Mouse (Mus musculus): ENCODE measurements around the gene Lrpprc. TPM values are rescaled to one million over a fixed set of nuclear protein-coding genes. Genes with fewer than 3 reads are reported as not detected.

Gene Lrpprc
- polyA plus RNA-seq, 1 experiment from 2014 or later = 62.2 TPM

- Histone ChIP-seq H3K27me3 (ENCODE audit: control insufficient read depth, insufficient read depth, low read length) (no peaks in the 10 kb centered on the region), H3K36me3 (ENCODE audit: control insufficient read depth, insufficient read depth, low read length) (0 out of 2 replicates have a peak, but pooled peaks cover 2% of the 10 kb centered on the region), H3K9me3 (replicated peaks; ENCODE audit: control insufficient read depth, low read length) (no peaks in the 10 kb centered on the region), H3K4me1 (ENCODE audit: control insufficient read depth, insufficient read depth, low read length) (peaks cover 12% of the 10 kb centered on the region), H3K4me2 (no peak overlapping the region), H3K4me3 (ENCODE audit: low read depth, low read length) (no peak overlapping the region), H3K27ac (ENCODE audit: low read depth, low read length) (no peak overlapping the region), H3K9ac (ENCODE audit: low read depth, low read length) (no peak overlapping the region)
- over 99% methylated on average over 6 of the region's 6 CpGs for WGBS (ENCODE audit: insufficient replicate concordance)
- no peak for ATAC-seq (replicated peaks; ENCODE audit: insufficient number of reproducible peaks, low FRiP score, low TSS enrichment)
Measured at GRCm38 (mm10) chr17:84780321-84780720, 10.3 kb downstream of the Lrpprc start.

- Histone ChIP-seq H3K4me3 (ENCODE audit: low read depth, low read length) (no peak overlapping the region), H3K27me3 (ENCODE audit: control insufficient read depth, insufficient read depth, low read length) (no peaks in the 10 kb centered on the region), H3K4me1 (ENCODE audit: control insufficient read depth, insufficient read depth, low read length) (peaks cover 12% of the 10 kb centered on the region), H3K9me3 (replicated peaks; ENCODE audit: control insufficient read depth, low read length) (no peaks in the 10 kb centered on the region), H3K9ac (ENCODE audit: low read depth, low read length) (no peak overlapping the region), H3K4me2 (no peak overlapping the region), H3K36me3 (ENCODE audit: control insufficient read depth, insufficient read depth, low read length) (0 out of 2 replicates have a peak, but pooled peaks cover 4% of the 10 kb centered on the region), H3K27ac (ENCODE audit: low read depth, low read length) (no peak overlapping the region)
- ATAC-seq (replicated peaks; ENCODE audit: insufficient number of reproducible peaks, low FRiP score, low TSS enrichment) = no peak
- 81% methylated on average over 7 of the region's 7 CpGs for WGBS (ENCODE audit: insufficient replicate concordance)
Measured at GRCm38 (mm10) chr17:84778477-84778978, 12.1 kb downstream of the Lrpprc start.

DNA sequence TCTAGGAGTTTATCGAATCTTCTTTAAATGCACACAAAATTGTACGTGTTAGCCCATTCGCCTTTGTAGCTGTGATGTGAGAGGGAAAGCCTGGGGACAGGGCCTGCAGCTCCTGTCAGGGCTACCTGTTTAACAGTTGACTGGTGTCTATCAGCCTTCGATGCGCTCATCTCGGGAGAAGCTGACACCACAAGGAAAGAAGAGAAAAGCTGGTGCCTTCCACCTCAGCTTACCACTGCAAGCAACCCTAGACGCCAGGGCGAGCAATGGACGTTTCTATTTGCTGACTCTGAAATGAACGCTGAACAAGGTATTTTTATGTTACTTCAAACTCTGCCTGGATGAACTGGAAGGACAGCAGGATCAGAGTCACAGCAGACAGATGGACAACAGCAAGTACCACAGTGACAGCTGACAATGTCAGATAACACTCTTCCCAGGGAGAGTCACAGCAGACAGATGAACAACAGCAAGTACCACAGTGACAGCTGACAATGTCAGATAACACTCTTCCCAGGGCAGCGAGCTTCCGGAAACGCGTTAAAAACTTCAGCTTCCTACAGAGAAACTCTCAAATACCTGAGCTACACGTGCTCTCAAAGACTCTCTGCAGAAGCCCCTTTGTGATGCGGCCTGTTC lies 14.1 kb downstream of the Lrpprc start:
- no peaks in the 10 kb centered on the region for H3K27me3 ChIP-seq (ENCODE audit: control insufficient read depth, insufficient read depth, low read length)
- peak; percentile 97 for ATAC-seq (replicated peaks; ENCODE audit: insufficient number of reproducible peaks, low FRiP score, low TSS enrichment)
- peaks cover 12% of the 10 kb centered on the region for H3K4me1 ChIP-seq (ENCODE audit: control insufficient read depth, insufficient read depth, low read length)
- 0 out of 2 replicates have a peak overlapping the region, but pooled peaks have one; percentile 36 for H3K9ac ChIP-seq (ENCODE audit: low read depth, low read length)
- no peaks in the 10 kb centered on the region for H3K9me3 ChIP-seq (replicated peaks; ENCODE audit: control insufficient read depth, low read length)
- peak overlapping the region; percentile 88 for H3K27ac ChIP-seq (ENCODE audit: low read depth, low read length)
- H3K36me3 ChIP-seq (ENCODE audit: control insufficient read depth, insufficient read depth, low read length) = 0 out of 2 replicates have a peak, but pooled peaks cover 4% of the 10 kb centered on the region
- 40% methylated on average over 16 of the region's 16 CpGs for WGBS (ENCODE audit: insufficient replicate concordance)
- H3K4me3 ChIP-seq (ENCODE audit: low read depth, low read length) = no peak overlapping the region
- H3K4me2 ChIP-seq = peak overlapping the region; percentile 57

GRCm38 (mm10) chr17:84775291-84775690 lies 15.3 kb downstream of the Lrpprc start:
- 88% methylated on average over 10 of the region's 10 CpGs for WGBS (ENCODE audit: insufficient replicate concordance)
- ATAC-seq (replicated peaks; ENCODE audit: insufficient number of reproducible peaks, low FRiP score, low TSS enrichment) = no peak
- H3K4me1 ChIP-seq (ENCODE audit: control insufficient read depth, insufficient read depth, low read length) = peaks cover 12% of the 10 kb centered on the region

DNA sequence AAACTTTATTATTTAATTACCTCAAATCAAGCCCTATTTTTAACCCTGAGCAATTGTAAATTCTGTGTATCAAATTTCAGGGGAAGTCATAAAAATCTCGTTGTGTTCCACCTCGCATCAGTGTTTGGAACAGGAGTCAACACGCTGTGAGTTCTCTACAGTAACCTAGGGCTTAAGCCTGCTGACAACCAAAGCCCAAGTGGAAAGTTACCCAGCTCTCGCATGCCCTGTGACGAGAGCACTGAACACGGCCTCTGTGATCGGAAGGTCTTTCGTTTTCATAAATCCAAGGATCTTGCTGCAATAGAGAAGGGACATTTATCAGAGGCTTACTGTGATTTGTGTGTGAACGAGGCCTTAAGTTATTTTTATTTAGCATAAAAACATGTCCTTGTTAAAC lies 18.7 kb downstream of the Lrpprc start:
- Histone ChIP-seq H3K36me3 (ENCODE audit: control insufficient read depth, insufficient read depth, low read length) (peaks cover 13% of the 10 kb centered on the region), H3K4me2 (no peak overlapping the region), H3K27ac (ENCODE audit: low read depth, low read length) (no peak overlapping the region), H3K4me3 (ENCODE audit: low read depth, low read length) (no peak overlapping the region), H3K4me1 (ENCODE audit: control insufficient read depth, insufficient read depth, low read length) (peaks cover 6% of the 10 kb centered on the region; the same call in 1 of the 2 replicates), H3K9me3 (replicated peaks; ENCODE audit: control insufficient read depth, low read length) (no peaks in the 10 kb centered on the region), H3K9ac (ENCODE audit: low read depth, low read length) (no peak overlapping the region), H3K27me3 (ENCODE audit: control insufficient read depth, insufficient read depth, low read length) (no peaks in the 10 kb centered on the region)
- no peak for ATAC-seq (replicated peaks; ENCODE audit: insufficient number of reproducible peaks, low FRiP score, low TSS enrichment)
- 93% methylated on average over 9 of the region's 9 CpGs for WGBS (ENCODE audit: insufficient replicate concordance)

More at GRCm38 (mm10) chr17:84775291-84775690, 15.3 kb downstream of the Lrpprc start:
- H3K9ac ChIP-seq (ENCODE audit: low read depth, low read length) = no peak overlapping the region
- no peak overlapping the region for H3K27ac ChIP-seq (ENCODE audit: low read depth, low read length)
- H3K4me3 ChIP-seq (ENCODE audit: low read depth, low read length) = no peak overlapping the region
- no peaks in the 10 kb centered on the region for H3K9me3 ChIP-seq (replicated peaks; ENCODE audit: control insufficient read depth, low read length)
- no peak overlapping the region for H3K4me2 ChIP-seq
- H3K27me3 ChIP-seq (ENCODE audit: control insufficient read depth, insufficient read depth, low read length) = no peaks in the 10 kb centered on the region
- peaks cover 8% of the 10 kb centered on the region for H3K36me3 ChIP-seq (ENCODE audit: control insufficient read depth, insufficient read depth, low read length)

GRCm38 (mm10) chr17:84758971-84759370 lies 31.6 kb downstream of the Lrpprc start:
- Histone ChIP-seq H3K4me3 (ENCODE audit: low read depth, low read length) (no peak overlapping the region), H3K27me3 (ENCODE audit: control insufficient read depth, insufficient read depth, low read length) (no peaks in the 10 kb centered on the region), H3K36me3 (ENCODE audit: control insufficient read depth, insufficient read depth, low read length) (peaks cover 9% of the 10 kb centered on the region), H3K9ac (ENCODE audit: low read depth, low read length) (no peak overlapping the region), H3K4me2 (no peak overlapping the region), H3K4me1 (ENCODE audit: control insufficient read depth, insufficient read depth, low read length) (no peaks in the 10 kb centered on the region), H3K27ac (ENCODE audit: low read depth, low read length) (no peak overlapping the region), H3K9me3 (replicated peaks; ENCODE audit: control insufficient read depth, low read length) (no peaks in the 10 kb centered on the region)
- no peak for ATAC-seq (replicated peaks; ENCODE audit: insufficient number of reproducible peaks, low FRiP score, low TSS enrichment)
- 82% methylated on average over 8 of the region's 8 CpGs for WGBS (ENCODE audit: insufficient replicate concordance)

DNA sequence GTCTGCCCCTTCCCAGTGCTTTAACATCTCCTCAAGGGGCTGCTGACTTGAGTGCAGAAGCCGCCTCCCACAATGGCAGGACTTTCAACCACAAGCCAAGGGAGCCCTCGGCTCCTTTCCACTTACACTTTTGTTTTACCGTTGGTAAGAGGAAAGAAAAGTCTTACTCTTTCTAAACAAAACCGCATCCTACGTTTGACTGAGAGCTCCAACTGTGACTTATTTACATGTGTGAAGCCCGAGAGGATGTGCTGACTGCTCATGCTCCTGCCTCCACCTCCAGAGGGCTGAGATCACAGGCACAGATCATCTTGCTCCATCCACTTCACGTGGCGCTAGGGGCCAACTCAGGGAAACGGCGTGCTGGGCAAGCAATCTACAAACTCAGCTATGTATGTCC lies 32.2 kb downstream of the Lrpprc start:
- Histone ChIP-seq H3K9me3 (replicated peaks; ENCODE audit: control insufficient read depth, low read length) (no peaks in the 10 kb centered on the region), H3K9ac (ENCODE audit: low read depth, low read length) (no peak overlapping the region), H3K4me3 (ENCODE audit: low read depth, low read length) (no peak overlapping the region), H3K4me1 (ENCODE audit: control insufficient read depth, insufficient read depth, low read length) (no peaks in the 10 kb centered on the region), H3K36me3 (ENCODE audit: control insufficient read depth, insufficient read depth, low read length) (peaks cover 9% of the 10 kb centered on the region), H3K4me2 (no peak overlapping the region), H3K27me3 (ENCODE audit: control insufficient read depth, insufficient read depth, low read length) (no peaks in the 10 kb centered on the region), H3K27ac (ENCODE audit: low read depth, low read length) (no peak overlapping the region)
- ATAC-seq (replicated peaks; ENCODE audit: insufficient number of reproducible peaks, low FRiP score, low TSS enrichment) = no peak
- 37% methylated on average over 10 of the region's 10 CpGs for WGBS (ENCODE audit: insufficient replicate concordance)

GRCm38 (mm10) chr17:84756090-84756489 lies 34.5 kb downstream of the Lrpprc start:
- ATAC-seq (replicated peaks; ENCODE audit: insufficient number of reproducible peaks, low FRiP score, low TSS enrichment) = no peak
- Histone ChIP-seq H3K9me3 (replicated peaks; ENCODE audit: control insufficient read depth, low read length) (no peaks in the 10 kb centered on the region), H3K27ac (ENCODE audit: low read depth, low read length) (no peak overlapping the region), H3K27me3 (ENCODE audit: control insufficient read depth, insufficient read depth, low read length) (no peaks in the 10 kb centered on the region), H3K4me3 (ENCODE audit: low read depth, low read length) (no peak overlapping the region), H3K4me2 (no peak overlapping the region), H3K36me3 (ENCODE audit: control insufficient read depth, insufficient read depth, low read length) (peaks cover 8% of the 10 kb centered on the region), H3K4me1 (ENCODE audit: control insufficient read depth, insufficient read depth, low read length) (no peaks in the 10 kb centered on the region), H3K9ac (ENCODE audit: low read depth, low read length) (no peak overlapping the region)
- 73% methylated on average over 2 of the region's 2 CpGs for WGBS (ENCODE audit: insufficient replicate concordance)

DNA sequence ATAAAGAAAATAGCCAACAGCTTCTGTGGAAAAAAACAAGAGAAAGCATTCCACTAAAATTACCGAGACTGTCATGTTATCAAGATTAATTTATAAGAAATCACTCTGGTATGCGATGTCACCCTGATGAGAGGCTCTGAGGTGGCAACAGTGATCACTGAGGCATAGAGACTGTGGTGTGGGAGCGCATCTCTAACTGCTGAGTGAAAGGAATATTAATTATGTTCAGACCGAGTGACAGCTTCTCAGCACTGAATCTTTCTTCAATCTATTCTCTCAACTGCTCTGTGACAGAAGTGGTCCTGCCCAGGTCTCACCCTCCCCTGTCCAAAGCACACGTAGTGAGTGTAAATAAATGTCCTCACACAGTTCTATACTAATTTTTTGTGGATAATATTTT lies 37.1 kb downstream of the Lrpprc start:
- Histone ChIP-seq H3K36me3 (ENCODE audit: control insufficient read depth, insufficient read depth, low read length) (peaks cover 4% of the 10 kb centered on the region; the same call in 1 of the 2 replicates), H3K27me3 (ENCODE audit: control insufficient read depth, insufficient read depth, low read length) (no peaks in the 10 kb centered on the region), H3K9me3 (replicated peaks; ENCODE audit: control insufficient read depth, low read length) (no peaks in the 10 kb centered on the region), H3K9ac (ENCODE audit: low read depth, low read length) (no peak overlapping the region), H3K4me2 (no peak overlapping the region), H3K4me1 (ENCODE audit: control insufficient read depth, insufficient read depth, low read length) (no peaks in the 10 kb centered on the region), H3K4me3 (ENCODE audit: low read depth, low read length) (no peak overlapping the region), H3K27ac (ENCODE audit: low read depth, low read length) (no peak overlapping the region)
- 83% methylated on average over 5 of the region's 5 CpGs for WGBS (ENCODE audit: insufficient replicate concordance)
- ATAC-seq (replicated peaks; ENCODE audit: insufficient number of reproducible peaks, low FRiP score, low TSS enrichment) = no peak

Measured in heart, embryonic 11.5 days (tissue).